Mouse (Mus musculus) right cerebral cortex, postnatal 14 days (tissue): Measurements from ENCODE around the gene Dagla.

ENCODE experiments used
- DNase-seq: peaks from one replicate; pipeline ENCODE4 v3.0.0; 2022

The Dagla gene

GRCm38 (mm10) chr19:10235784-10236565 is 68.7 kb downstream of the Dagla start:
- DNase-seq = no peak

- DNase-seq = no peak
Observed at GRCm38 (mm10) chr19:10232327-10233017, 72.2 kb downstream of the Dagla start.

GRCm38 (mm10) chr19:10231871-10232270 is 72.8 kb downstream of the Dagla start:
- DNase-seq = no peak

DNA sequence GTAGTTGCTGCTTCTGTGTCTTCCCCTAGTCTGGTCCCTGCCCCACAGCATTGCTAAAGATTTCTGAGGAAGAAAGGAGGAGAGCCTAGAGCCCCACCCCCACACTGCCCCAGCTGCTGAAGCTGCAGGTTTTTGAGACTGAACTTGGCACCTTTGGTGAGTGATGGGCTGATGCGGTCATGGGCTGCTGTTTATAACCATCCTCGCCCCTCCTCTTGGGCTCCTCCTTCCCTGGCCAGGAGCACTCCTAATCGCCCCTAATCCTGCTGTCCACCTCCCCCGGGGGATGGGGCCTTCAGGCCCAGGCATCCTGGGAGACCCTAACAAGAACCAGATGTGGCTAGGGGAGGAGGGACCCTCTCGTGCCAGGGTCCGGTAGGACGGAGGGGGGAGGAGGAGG is 73.7 kb downstream of the Dagla start:
- DNase-seq = no peak

DNA sequence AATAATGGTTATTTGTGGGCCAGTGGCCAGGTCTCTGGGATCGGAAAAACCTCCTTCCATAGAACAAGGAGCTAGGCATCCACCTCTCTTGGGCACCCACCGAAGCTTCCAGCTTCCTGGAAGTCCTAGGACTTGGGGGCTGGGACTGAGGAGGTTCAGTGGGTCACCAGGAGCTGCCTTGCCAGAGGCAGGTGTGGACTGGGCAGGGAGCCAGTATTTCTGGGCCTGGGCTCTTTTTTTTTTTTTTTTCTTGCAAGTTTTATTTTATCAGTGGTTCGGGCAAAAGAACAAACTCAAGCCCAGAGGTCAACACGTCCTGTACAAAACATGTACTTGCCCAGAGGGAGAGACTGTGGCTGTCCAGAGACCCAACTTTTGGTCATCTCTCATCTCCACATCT is 78.9 kb downstream of the Dagla start:
- no peak for DNase-seq

GRCm38 (mm10) chr19:10224637-10225453 is 79.8 kb downstream of the Dagla start:
- DNase-seq = no peak

- DNase-seq = no peak
Observed at GRCm38 (mm10) chr19:10223561-10223960, 81.1 kb downstream of the Dagla start.

DNA sequence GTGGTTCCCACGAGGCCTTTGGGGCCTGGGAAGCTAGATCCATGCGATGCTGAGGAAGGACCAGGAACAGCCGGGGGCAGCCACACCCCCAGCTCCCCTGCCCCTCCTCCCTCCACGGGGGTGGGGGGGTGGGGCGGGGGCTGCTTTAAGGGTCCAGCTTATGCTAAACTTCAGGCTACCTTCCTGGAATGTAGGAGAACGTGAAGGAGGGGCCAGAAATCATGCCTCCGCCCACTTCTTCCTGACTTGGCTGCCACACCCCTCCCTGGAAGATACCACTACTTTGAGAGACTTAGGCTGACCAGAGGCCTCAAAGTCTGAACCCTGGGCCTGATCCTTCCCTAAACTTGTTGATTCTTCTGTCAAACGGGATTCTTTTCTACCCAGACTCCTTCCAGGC is 82.0 kb downstream of the Dagla start:
- no peak for DNase-seq

DNA sequence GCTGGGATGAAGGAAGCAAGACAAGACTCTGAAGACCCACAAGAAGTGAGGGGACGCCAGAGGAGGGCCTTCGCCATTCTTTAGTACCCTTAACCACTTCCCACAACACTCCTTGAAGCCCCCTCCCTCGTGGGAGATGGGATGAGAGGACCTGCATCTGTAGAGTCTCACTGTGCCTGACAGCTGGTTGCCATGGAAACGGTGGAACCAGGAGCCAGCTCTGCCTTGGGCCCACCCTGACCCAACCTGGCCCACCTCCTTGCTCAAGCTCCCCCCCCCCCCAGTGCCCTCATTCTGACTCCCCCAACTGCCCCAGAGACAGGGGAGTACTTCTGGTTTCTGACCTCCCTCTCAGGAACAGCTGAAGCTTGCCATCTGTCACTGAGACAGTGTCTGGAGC is 83.1 kb downstream of the Dagla start:
- no peak for DNase-seq

DNA sequence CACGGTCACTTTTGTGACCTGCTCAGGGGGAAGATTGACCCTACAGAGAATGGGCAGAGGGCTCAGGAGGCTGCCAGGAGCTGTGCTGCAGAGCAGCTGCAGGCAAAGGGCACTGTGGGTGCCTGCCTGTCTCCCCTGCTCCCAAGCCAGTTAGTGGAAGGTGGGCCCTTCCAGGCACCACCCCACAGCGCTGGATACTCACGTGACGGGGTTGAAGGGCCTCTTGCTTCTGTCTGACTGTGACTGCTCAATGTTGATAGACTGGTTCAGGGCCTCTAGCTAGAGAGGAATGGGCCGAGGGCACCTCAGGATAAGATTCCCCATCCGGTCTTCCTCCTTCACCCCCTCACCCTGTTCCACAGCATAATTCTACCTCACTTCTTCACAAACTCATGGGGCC is 85.1 kb downstream of the Dagla start:
- no peak for DNase-seq

DNA sequence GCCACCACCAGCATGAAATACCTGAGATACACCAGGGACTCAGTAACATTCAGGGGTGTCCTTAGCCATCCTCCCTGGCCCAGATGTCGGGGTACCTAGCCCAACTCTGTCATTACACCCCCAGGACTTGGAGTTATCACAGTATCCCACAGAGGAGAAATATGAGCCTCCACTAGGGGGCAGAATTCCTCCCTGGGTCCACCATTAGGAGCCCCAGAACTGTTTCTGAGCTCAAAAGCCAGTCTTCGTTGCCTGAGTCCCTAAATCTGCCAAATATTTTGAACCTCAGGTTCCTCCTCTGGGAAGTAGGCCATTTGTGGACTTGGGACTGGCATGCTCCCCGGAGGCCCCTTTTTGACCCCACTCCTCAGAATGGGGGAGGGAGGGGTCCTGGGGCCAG is 85.6 kb downstream of the Dagla start:
- DNase-seq = peak; percentile 54

- no peak for DNase-seq
Observed at GRCm38 (mm10) chr19:10216101-10216500, 88.6 kb downstream of the Dagla start.

- no peak for DNase-seq
Observed at GRCm38 (mm10) chr19:10213796-10214471, 90.7 kb downstream of the Dagla start.

GRCm38 (mm10) chr19:10210885-10211284 is 93.8 kb downstream of the Dagla start:
- no peak for DNase-seq

GRCm38 (mm10) chr19:10208851-10209250 is 95.8 kb downstream of the Dagla start:
- no peak for DNase-seq

- no peak for DNase-seq
Observed at GRCm38 (mm10) chr19:10205051-10205450, 99.6 kb downstream of the Dagla start.

DNA sequence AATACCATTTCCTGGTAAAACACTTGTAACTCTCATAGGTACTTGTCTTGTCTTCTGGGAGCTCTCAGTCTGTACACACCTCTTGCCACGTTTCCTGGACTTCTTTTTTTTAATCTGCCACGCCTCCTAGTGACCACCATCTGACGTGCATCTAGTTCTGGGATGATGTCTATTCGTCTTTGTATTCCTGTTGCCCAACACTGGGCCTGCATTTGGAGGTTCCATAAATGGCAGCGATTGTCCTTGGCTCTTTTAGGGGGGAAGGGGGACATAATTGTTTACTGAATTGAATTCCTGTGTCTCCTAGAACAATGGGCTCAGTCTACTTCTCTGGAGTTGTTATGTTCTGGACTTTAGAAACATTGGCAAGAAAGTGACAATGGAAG is 100.1 kb downstream of the Dagla start:
- DNase-seq = no peak

- DNase-seq = peak; percentile 85
Observed at GRCm38 (mm10) chr19:10203848-10204615, 100.6 kb downstream of the Dagla start, which contains the start of the genes Tmem258 and Fen1. Gene Tmem258, plus strand, starts transcription at chr19:10204014. Gene Fen1, minus strand, starts transcription at chr19:10204169.

- DNase-seq = no peak
Observed at GRCm38 (mm10) chr19:10203146-10203847, 101.4 kb downstream of the Dagla start.

DNA sequence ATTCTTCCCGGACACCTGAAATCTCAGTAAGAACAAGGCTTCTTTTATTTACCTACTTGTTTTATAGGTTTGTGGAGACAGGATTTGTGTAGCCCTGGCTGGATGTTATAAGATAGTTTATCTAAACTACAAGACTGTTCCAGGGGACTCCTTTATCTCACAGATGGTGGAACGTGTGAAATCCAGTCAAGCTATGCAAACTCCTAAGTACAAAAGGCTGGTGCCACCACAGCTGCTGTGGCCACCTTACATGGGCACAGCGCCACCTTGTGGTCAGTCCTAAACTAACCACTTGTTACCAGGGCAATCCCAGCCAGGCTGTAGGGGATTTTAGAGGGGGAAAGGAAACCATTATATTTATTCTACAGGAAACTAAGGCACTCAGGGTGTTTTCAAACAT is 106.0 kb downstream of the Dagla start:
- peak; percentile 90 for DNase-seq

DNA sequence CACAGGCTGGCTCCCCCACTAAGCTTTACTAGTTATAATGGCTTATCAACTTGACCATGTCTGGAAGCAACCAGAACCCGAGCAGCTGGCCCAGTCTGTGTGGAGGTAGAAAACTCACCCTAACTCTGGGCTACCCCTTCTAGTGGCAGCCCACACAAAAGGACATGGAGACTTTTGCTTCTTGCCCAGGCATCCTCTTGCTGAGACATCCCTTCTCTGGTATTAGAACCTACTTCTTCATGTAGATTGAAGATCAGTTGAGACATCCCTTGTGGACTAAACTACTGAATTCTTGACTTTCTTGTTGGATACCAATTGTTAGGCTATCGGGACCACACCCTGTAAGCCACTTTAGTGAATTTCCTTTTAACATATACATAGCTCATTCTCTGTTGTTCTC is 106.4 kb downstream of the Dagla start:
- no peak for DNase-seq
